Mouse (Mus musculus): ENCODE measurements around the gene Fam189a2.

Gene Fam189a2

DNA sequence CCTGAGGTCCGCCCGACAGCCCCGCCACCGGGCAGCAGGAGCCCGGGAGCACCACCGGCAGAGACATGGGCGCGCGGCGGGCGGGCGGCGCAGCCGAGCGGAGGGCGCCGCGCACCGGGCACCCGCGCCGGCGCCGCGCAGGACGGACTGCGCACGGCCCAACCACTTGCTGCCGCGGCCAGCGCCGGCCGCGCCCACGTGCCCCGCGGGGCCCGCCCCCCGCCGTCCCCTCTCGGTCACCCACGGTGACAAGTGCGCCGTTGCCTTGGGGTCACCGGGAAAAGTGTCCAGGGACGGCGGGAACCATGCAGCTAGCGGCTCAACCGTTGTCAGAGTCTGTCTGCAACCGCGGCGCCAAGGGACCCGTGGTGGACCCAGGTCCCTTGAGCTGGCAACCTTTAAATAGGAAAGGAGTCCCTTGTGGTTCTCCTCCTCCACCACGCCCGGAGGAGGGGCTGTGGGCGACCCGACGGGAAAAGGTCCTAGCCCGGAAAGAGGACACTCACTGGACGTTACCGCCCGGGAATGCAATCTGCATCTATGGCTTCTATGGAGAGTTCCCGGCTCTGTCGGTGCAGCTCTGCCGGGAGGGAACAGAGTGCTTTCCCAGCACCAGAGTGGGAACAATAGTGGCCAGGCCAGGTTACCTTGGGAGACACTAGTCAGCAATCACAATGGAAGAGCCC lies at the start of gene Fam189a2:
Fam189a2 (minus strand) TSS at position 149 of the 686 bp plus-strand sequence.
- no peak for DNase-seq (ENCODE audit: low read depth, low spot score)

GRCm38 (mm10) chr19:24077658-24078057 lies 46.8 kb upstream of the Fam189a2 start:
- no peak for DNase-seq (ENCODE audit: low read depth, low spot score)

DNA sequence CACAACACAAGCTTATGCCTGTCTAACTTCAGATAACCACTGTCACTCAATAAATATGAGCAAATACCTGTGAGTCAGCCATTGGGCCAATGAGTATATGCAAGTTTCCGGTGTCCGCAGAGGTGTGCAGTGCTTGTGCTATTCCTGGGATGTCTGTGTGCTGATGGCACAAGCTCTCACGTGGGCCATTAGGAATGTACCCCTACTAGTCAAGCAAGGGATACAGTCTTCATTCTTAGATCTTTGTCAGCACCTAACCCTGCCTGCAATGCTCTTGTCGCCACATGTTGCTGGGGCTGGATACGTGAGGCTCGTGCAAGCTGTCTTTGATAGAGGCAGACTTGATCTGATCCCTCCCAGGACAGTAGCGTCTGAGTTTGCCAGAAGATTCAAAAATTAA lies 45.7 kb upstream of the Fam189a2 start:
- no peak for DNase-seq (ENCODE audit: low read depth, low spot score)

GRCm38 (mm10) chr19:24075927-24076326 lies 45.1 kb upstream of the Fam189a2 start:
- DNase-seq (ENCODE audit: low read depth, low spot score): no peak

DNA sequence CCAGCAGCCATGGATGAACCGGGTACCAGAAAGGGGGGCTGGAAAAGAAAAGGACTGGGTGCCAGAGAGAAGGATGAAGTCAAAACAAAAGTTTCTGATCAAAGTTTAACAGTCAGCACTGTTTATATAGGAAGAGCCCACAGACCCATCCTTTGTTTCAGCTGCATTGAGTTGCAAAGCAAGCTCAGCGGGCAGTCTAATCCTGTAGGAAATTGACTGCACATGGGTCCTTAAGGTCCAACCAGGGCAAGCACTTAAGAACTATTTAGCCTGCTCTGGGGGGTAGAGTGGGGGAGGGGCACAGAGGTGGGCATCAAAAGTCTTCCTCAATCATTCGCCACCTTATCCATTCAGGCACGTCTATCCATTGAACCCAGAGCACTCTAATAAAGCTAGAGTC lies 42.3 kb upstream of the Fam189a2 start:
- no peak for DNase-seq (ENCODE audit: low read depth, low spot score)

GRCm38 (mm10) chr19:24064348-24064895 lies 33.6 kb upstream of the Fam189a2 start:
- no peak for DNase-seq (ENCODE audit: low read depth, low spot score)

GRCm38 (mm10) chr19:24063585-24063984 lies 32.8 kb upstream of the Fam189a2 start:
- DNase-seq (ENCODE audit: low read depth, low spot score): no peak

- DNase-seq (ENCODE audit: low read depth, low spot score): no peak
Measured at GRCm38 (mm10) chr19:24058851-24059250, 28.0 kb upstream of the Fam189a2 start.

GRCm38 (mm10) chr19:24058021-24058420 lies 27.2 kb upstream of the Fam189a2 start:
- no peak for DNase-seq (ENCODE audit: low read depth, low spot score)

DNA sequence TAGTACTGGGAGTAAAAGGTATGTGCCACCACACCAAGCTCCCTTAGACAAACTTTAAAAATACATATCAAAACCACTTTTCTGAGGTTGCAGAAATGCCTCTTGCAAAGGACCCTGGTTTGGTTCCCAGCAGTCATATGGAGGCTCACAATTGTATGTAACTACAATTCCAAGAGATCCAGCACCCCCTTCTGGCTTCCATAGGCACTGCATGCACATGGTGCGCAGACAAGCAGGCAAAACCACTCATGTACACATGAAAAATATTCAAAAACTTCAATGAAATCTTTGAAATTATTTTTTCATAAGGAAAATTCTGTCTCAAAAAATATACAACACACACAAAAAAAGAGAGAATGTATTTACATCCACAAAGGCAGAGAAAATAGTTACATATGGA lies 26.1 kb upstream of the Fam189a2 start:
- DNase-seq (ENCODE audit: low read depth, low spot score): no peak

DNA sequence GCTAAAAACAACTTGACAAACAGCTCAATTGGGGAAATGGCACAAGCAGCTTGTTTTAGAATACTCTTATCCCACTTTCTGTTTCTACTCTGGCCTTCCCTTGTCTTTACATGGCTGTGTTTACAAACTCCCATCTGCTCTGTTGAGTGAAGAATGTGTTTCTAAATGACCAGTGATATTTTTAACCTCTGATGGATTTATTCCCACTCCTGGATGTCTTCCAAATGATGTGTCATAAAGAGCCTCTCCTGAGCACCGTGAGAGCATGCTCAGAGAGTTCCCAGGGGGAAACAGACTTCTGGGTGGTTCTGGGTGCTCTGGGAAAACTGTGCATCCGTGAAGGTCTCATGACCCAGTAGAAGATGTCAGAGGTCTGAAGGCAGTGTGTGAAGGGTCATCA lies 24.1 kb upstream of the Fam189a2 start:
- DNase-seq (ENCODE audit: low read depth, low spot score): no peak

- DNase-seq (ENCODE audit: low read depth, low spot score): no peak
Measured at GRCm38 (mm10) chr19:24054265-24054664, 23.4 kb upstream of the Fam189a2 start.

- DNase-seq (ENCODE audit: low read depth, low spot score): no peak
Measured at GRCm38 (mm10) chr19:24050514-24050913, 19.7 kb upstream of the Fam189a2 start.

GRCm38 (mm10) chr19:24049329-24049728 lies 18.5 kb upstream of the Fam189a2 start:
- DNase-seq (ENCODE audit: low read depth, low spot score): no peak

GRCm38 (mm10) chr19:24046395-24046993 lies 15.7 kb upstream of the Fam189a2 start:
- no peak for DNase-seq (ENCODE audit: low read depth, low spot score)

GRCm38 (mm10) chr19:24042387-24042786 lies 11.6 kb upstream of the Fam189a2 start:
- DNase-seq (ENCODE audit: low read depth, low spot score): no peak

DNA sequence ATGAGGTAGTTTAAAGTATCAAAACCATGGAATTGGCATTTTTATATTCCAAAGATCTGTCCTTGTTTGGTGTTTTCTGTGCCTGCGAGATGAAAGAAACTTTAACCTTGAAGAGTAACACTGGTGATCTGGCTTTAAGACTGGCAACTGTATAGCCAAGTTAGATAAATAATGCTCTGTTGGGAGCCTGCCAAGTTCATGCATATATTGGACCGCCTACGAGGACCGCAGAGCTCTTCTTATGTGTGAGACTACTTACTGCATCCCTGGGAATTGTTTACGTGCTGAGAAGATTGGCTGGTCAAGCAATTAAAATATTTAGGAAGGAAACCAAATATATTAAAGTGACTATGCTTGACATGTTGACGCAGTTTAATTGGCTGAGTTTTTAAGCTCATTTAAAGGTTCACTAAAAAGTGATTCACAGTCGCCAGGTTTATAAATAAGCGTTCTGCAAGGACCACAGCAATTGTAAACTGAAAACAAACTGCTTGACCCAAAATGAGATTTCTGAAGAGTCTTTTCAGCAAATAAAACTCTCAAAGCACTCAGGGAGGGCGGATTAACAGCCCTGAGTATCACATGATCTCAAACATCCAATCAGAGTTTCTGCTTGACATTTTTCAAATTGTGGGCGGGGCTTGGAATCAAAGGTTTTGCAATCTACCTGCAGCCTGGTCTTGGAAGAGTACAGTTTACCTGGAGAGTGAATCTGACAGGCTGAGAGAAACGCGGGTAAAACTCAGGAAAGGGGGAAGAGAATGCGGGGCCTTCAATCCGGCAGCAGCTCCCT lies 8.4 kb upstream of the Fam189a2 start:
- DNase-seq (ENCODE audit: low read depth, low spot score): no peak

- DNase-seq (ENCODE audit: low read depth, low spot score): no peak
Measured at GRCm38 (mm10) chr19:24034367-24034766, 3.5 kb upstream of the Fam189a2 start.

- DNase-seq (ENCODE audit: low read depth, low spot score): no peak
Measured at GRCm38 (mm10) chr19:24032654-24033236, 1.9 kb upstream of the Fam189a2 start.

DNA sequence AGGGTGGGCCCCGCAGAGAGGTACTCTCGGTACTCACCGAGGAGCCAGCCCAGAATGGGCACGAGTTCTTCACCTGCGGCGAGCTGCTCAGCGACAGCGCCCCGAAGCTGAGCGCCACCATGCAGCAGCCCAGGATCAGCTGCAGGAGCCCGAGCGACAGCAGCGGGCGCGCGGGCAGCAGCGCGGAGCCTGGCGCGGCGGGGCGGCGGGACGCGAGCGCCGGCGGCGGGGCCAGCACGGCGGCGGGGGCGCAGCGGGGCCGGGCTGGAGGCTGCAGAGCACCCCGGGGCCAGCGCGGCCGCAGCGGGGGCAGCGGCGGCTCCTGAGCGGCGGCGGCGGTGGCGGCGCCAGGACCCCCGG lies 328 bp downstream of the Fam189a2 start:
- no peak for DNase-seq (ENCODE audit: low read depth, low spot score)

DNA sequence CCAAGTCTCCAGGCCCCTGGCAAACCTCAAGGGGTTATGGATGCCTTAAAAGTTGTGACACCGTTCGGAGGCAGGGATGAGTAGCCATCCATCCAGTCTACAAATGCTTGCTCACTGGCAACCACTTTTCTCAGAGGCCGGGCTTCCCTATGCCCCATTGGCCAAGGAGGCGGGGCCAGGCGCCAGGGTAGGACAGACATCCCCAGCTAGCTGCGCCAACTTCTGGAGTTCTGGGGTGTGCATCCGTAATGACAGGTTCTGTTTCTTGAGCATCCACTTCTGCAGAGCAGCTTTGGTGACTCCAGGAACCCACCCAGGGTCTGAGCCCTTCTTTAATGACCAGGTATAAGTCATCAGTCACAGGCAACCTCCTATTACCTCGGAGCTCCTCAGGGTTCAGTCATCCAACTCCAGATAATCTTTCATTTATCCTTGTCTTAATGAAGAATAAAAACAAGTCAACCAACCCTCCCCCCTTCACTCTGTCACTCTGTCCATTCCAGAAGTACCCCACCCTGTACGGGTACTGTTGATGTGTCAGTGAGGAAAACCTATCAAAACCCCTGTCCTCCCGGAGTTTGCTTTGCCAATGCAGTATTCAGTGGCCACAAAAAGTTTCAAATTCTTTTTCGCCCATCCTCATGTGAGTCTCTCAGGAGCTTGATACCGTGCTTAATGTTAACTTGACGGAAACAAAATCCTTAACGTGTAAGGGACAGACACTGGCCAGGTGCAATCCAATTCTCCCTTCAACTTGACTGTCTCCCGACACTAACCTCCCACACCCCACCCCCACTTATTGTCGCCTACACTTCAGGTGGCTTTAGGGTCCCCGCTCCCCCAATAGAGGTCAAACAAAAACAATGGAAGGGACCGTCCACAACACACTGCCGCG lies 956 bp downstream of the Fam189a2 start:
- DNase-seq (ENCODE audit: low read depth, low spot score): no peak
